Comparison of ENCODE assay signal across 17 mouse cellular contexts in genomic region chr5:139516281-139516680, GRCm38 (mm10). TPM values are rescaled to one million over a fixed set of nuclear protein-coding genes. Genes with fewer than 3 reads are reported as not detected.
DNase-seq lines count a peak whose midpoint lies in the region; ATAC-seq and TF ChIP-seq lines count a peak whose summit lies in the region.
"Had no signal": no experiment of that assay in that cellular context is flagged by ENCODE, and none has a peak within 500 bp of the region (broad histone marks: within the 10 kb centered on the region; RNA-seq: fewer than 3 reads in every experiment).

No protein-coding gene starts in this region.

- H3K27ac ChIP-seq in forebrain, embryonic 14.5 days (ENCODE audit: low read depth, low read length): no peak overlapping the region
- H3K27ac ChIP-seq in forebrain, embryonic 11.5 days (ENCODE audit: low read depth, low read length): no peak overlapping the region
- no peak overlapping the region for H3K27ac ChIP-seq in hindbrain, postnatal 0 days
- H3K27ac ChIP-seq in hindbrain, embryonic 10.5 days: no peak overlapping the region
- H3K27ac ChIP-seq in stomach, postnatal 0 days (replicated peaks): no peak overlapping the region
- H3K27ac ChIP-seq in kidney, embryonic 16.5 days (ENCODE audit: low read length): no peak overlapping the region
- H3K27ac ChIP-seq: kidney, postnatal 0 days had no signal

- H3K4me3 ChIP-seq in forebrain, embryonic 14.5 days (ENCODE audit: low read depth, low read length): no peak overlapping the region
- no peak overlapping the region for H3K4me3 ChIP-seq in forebrain, embryonic 11.5 days (ENCODE audit: low read depth, low read length)
- no peak overlapping the region for H3K4me3 ChIP-seq in hindbrain, postnatal 0 days (ENCODE audit: low read length)
- H3K4me3 ChIP-seq in hindbrain, embryonic 10.5 days: no peak overlapping the region
- H3K4me3 ChIP-seq in stomach, postnatal 0 days (ENCODE audit: low read depth, low read length): no peak overlapping the region
- H3K4me3 ChIP-seq in kidney, embryonic 16.5 days (ENCODE audit: low read length): no peak overlapping the region
- H3K4me3 ChIP-seq: erythroblast, embryonic 14.5 days; megakaryocyte, embryonic 14.5 days had no signal

- WGBS in forebrain, embryonic 14.5 days: 17% methylated on average over 11 of the region's 11 CpGs
- 51% methylated on average over 11 of the region's 11 CpGs for WGBS in forebrain, embryonic 11.5 days
- 18% methylated on average over 11 of the region's 11 CpGs for WGBS in hindbrain, postnatal 0 days
- 45% methylated on average over 11 of the region's 11 CpGs for WGBS in hindbrain, embryonic 10.5 days
- 21% methylated on average over 11 of the region's 11 CpGs for WGBS in stomach, postnatal 0 days
- 31% methylated on average over 11 of the region's 11 CpGs for WGBS in kidney, embryonic 16.5 days

- peak; percentile 83 for DNase-seq in forebrain, embryonic 14.5 days (ENCODE audit: low spot score)
- no peak for DNase-seq in forebrain, embryonic 11.5 days (ENCODE audit: low spot score)
- peak; percentile 40 for DNase-seq in hindbrain, postnatal 0 days (ENCODE audit: low spot score)
- no peak for DNase-seq in hindbrain, embryonic 10.5 days (ENCODE audit: low spot score)
- peak; percentile 41 for DNase-seq in right cerebral cortex, postnatal 4 days
- no peak for DNase-seq in right cerebral cortex, adult 18-20 months
- no peak for DNase-seq in stomach, postnatal 0 days (ENCODE audit: low spot score)
- DNase-seq: retina, postnatal 1 day; thymus, adult 18-20 months had no signal

- H3K9ac ChIP-seq in forebrain, embryonic 14.5 days (ENCODE audit: low read length): no peak overlapping the region
- H3K9ac ChIP-seq in forebrain, embryonic 11.5 days (ENCODE audit: low read length): no peak overlapping the region
- no peak overlapping the region for H3K9ac ChIP-seq in hindbrain, postnatal 0 days (replicated peaks; ENCODE audit: low read length)
- H3K9ac ChIP-seq in stomach, postnatal 0 days (ENCODE audit: low read length): peak overlapping the region; percentile 31; the same call in 1 of the 2 replicates
- H3K9ac ChIP-seq in kidney, embryonic 16.5 days (replicated peaks; ENCODE audit: low read length): no peak overlapping the region

- TF ChIP-seq EP300 in stomach, postnatal 0 days (optimal IDR thresholded peaks at IDR 0.05): no peak

- H3K4me2 ChIP-seq in forebrain, embryonic 14.5 days (ENCODE audit: low read length): no peak overlapping the region
- no peak overlapping the region for H3K4me2 ChIP-seq in forebrain, embryonic 11.5 days (ENCODE audit: low read depth, low read length, severe bottlenecking)
- H3K4me2 ChIP-seq in hindbrain, postnatal 0 days (ENCODE audit: low read depth, low read length): no peak overlapping the region
- H3K4me2 ChIP-seq in stomach, postnatal 0 days (replicated peaks; ENCODE audit: low read depth): 0 out of 2 replicates have a peak overlapping the region, but pooled peaks have one; percentile 3
- no peak overlapping the region for H3K4me2 ChIP-seq in kidney, embryonic 16.5 days (replicated peaks; ENCODE audit: low read depth, low read length)

- no peaks in the 10 kb centered on the region for H3K9me3 ChIP-seq in forebrain, embryonic 14.5 days (replicated peaks; ENCODE audit: control insufficient read depth, low read length)
- no peaks in the 10 kb centered on the region for H3K9me3 ChIP-seq in forebrain, embryonic 11.5 days (ENCODE audit: control insufficient read depth, low read length)
- no peaks in the 10 kb centered on the region for H3K9me3 ChIP-seq in hindbrain, postnatal 0 days (ENCODE audit: low read length)
- no peaks in the 10 kb centered on the region for H3K9me3 ChIP-seq in hindbrain, embryonic 10.5 days
- H3K9me3 ChIP-seq in stomach, postnatal 0 days (ENCODE audit: control insufficient read depth, low read length): no peaks in the 10 kb centered on the region
- no peaks in the 10 kb centered on the region for H3K9me3 ChIP-seq in kidney, embryonic 16.5 days (ENCODE audit: low read length)

- no peaks in the 10 kb centered on the region for H3K36me3 ChIP-seq in forebrain, embryonic 14.5 days (ENCODE audit: control insufficient read depth, insufficient read depth, low read length)
- H3K36me3 ChIP-seq in forebrain, embryonic 11.5 days (ENCODE audit: control insufficient read depth, insufficient read depth, low read length): no peaks in the 10 kb centered on the region
- H3K36me3 ChIP-seq in hindbrain, postnatal 0 days (ENCODE audit: insufficient read depth, low read length): no peaks in the 10 kb centered on the region
- no peaks in the 10 kb centered on the region for H3K36me3 ChIP-seq in hindbrain, embryonic 10.5 days
- H3K36me3 ChIP-seq in stomach, postnatal 0 days (ENCODE audit: control insufficient read depth, insufficient read depth, low read length): no peaks in the 10 kb centered on the region
- H3K36me3 ChIP-seq in kidney, embryonic 16.5 days (ENCODE audit: insufficient read depth, low read length): no peaks in the 10 kb centered on the region

- no peak for TF ChIP-seq CTCF in hindbrain, postnatal 0 days (IDR thresholded peaks at IDR 0.05; ENCODE audit: low read depth)
- TF ChIP-seq CTCF in stomach, postnatal 0 days (IDR thresholded peaks at IDR 0.05; ENCODE audit: low read depth): no peak

- H3K27me3 ChIP-seq in forebrain, embryonic 14.5 days (replicated peaks; ENCODE audit: control insufficient read depth, insufficient read depth, low read length): 0 out of 2 replicates have a peak, but pooled peaks cover 5% of the 10 kb centered on the region
- H3K27me3 ChIP-seq in forebrain, embryonic 11.5 days (ENCODE audit: control insufficient read depth, insufficient read depth, low read length): no peaks in the 10 kb centered on the region; the same call in 1 of the 2 replicates
- peaks cover 4% of the 10 kb centered on the region; the same call in 1 of the 2 replicates for H3K27me3 ChIP-seq in hindbrain, postnatal 0 days (ENCODE audit: insufficient read depth, low read length)
- peaks cover 36% of the 10 kb centered on the region for H3K27me3 ChIP-seq in hindbrain, embryonic 10.5 days (ENCODE audit: insufficient read depth, poor library complexity, severe bottlenecking)
- H3K27me3 ChIP-seq in stomach, postnatal 0 days (ENCODE audit: control insufficient read depth, insufficient read depth, low read length): no peaks in the 10 kb centered on the region
- 0 out of 2 replicates have a peak, but pooled peaks cover 2% of the 10 kb centered on the region for H3K27me3 ChIP-seq in kidney, embryonic 16.5 days (ENCODE audit: insufficient read depth, low read length)

- ATAC-seq in forebrain, embryonic 14.5 days: peak; percentile 88
- no peak for ATAC-seq in forebrain, embryonic 11.5 days (replicated peaks; ENCODE audit: low FRiP score)
- ATAC-seq in hindbrain, postnatal 0 days: no peak
- ATAC-seq in stomach, postnatal 0 days (ENCODE audit: low FRiP score, low TSS enrichment): no peak
- no peak for ATAC-seq in kidney, embryonic 16.5 days (ENCODE audit: low FRiP score, low TSS enrichment)
- ATAC-seq: hindbrain, embryonic 16.5 days had no signal

- no peaks in the 10 kb centered on the region for H3K4me1 ChIP-seq in forebrain, embryonic 14.5 days (ENCODE audit: control insufficient read depth, insufficient read depth, low read length)
- H3K4me1 ChIP-seq in forebrain, embryonic 11.5 days (replicated peaks; ENCODE audit: control insufficient read depth, insufficient read depth, low read length): no peaks in the 10 kb centered on the region
- H3K4me1 ChIP-seq in hindbrain, postnatal 0 days (ENCODE audit: insufficient read depth, low read length): no peaks in the 10 kb centered on the region
- H3K4me1 ChIP-seq in hindbrain, embryonic 10.5 days (replicated peaks): 0 out of 2 replicates have a peak, but pooled peaks cover 3% of the 10 kb centered on the region
- no peaks in the 10 kb centered on the region for H3K4me1 ChIP-seq in stomach, postnatal 0 days (replicated peaks; ENCODE audit: control insufficient read depth, insufficient read depth)
- no peaks in the 10 kb centered on the region for H3K4me1 ChIP-seq in kidney, embryonic 16.5 days (ENCODE audit: insufficient read depth, low read length)

RNA-seq across cellular contexts. Expression of gene Uncx, which starts 27.0 kb away (rescaled TPM):
- polyA plus RNA-seq in forebrain, embryonic 14.5 days (2014; fragmentation: Nextera tagmentation; extraction: Ambion mirVana): 2.3 and 3.5 TPM in 2 replicates
- 27.3 and 28.2 TPM in 2 replicates for polyA plus RNA-seq in forebrain, embryonic 11.5 days (2014; fragmentation: Nextera tagmentation; extraction: Ambion mirVana)
- total RNA-seq in hindbrain, postnatal 0 days (2014; rRNA removed): 31.3 and 47.0 TPM in 2 replicates
- polyA plus RNA-seq in hindbrain, postnatal 0 days (2015; fragmentation: Nextera tagmentation; extraction: Ambion mirVana): 30.6 and 34.6 TPM in 2 replicates
- 14.0 and 61.1 TPM in 2 replicates for polyA plus RNA-seq in hindbrain, embryonic 10.5 days (2016; fragmentation: Nextera tagmentation; extraction: Ambion mirVana)
- polyA plus RNA-seq in stomach, postnatal 0 days (2015; fragmentation: Nextera tagmentation; extraction: Ambion mirVana): not detected in 2 replicates
- polyA plus RNA-seq in kidney, embryonic 16.5 days (2015; fragmentation: Nextera tagmentation; extraction: Ambion mirVana): 52.8 and 65.4 TPM in 2 replicates
- total RNA-seq: common myeloid progenitor, adult 5-6 weeks; gastrocnemius, adult 8-10 months; layer of hippocampus, postnatal 25 days had no signal
- polyA plus RNA-seq: erythroblast, embryonic 14.5 days had no signal

RNA-seq across cellular contexts. Expression of gene Zfand2a, which starts 31.9 kb away (rescaled TPM):
- polyA plus RNA-seq in forebrain, embryonic 14.5 days (2014; fragmentation: Nextera tagmentation; extraction: Ambion mirVana): 10.1 and 10.7 TPM in 2 replicates
- 6.4 and 7.9 TPM in 2 replicates for polyA plus RNA-seq in forebrain, embryonic 11.5 days (2014; fragmentation: Nextera tagmentation; extraction: Ambion mirVana)
- total RNA-seq in hindbrain, postnatal 0 days (2014; rRNA removed): 55.2 and 61.1 TPM in 2 replicates
- 19.4 and 26.2 TPM in 2 replicates for polyA plus RNA-seq in hindbrain, postnatal 0 days (2015; fragmentation: Nextera tagmentation; extraction: Ambion mirVana)
- polyA plus RNA-seq in hindbrain, embryonic 10.5 days (2016; fragmentation: Nextera tagmentation; extraction: Ambion mirVana): 9.7 and 13.2 TPM in 2 replicates
- 5.3 and 6.7 TPM in 2 replicates for polyA plus RNA-seq in stomach, postnatal 0 days (2015; fragmentation: Nextera tagmentation; extraction: Ambion mirVana)
- polyA plus RNA-seq in kidney, embryonic 16.5 days (2015; fragmentation: Nextera tagmentation; extraction: Ambion mirVana): 10.8 and 13.5 TPM in 2 replicates

RNA-seq across cellular contexts. Expression of gene 3110082I17Rik, which starts 56.0 kb away (rescaled TPM):
- 14.9 and 15.2 TPM in 2 replicates for polyA plus RNA-seq in forebrain, embryonic 14.5 days (2014; fragmentation: Nextera tagmentation; extraction: Ambion mirVana)
- polyA plus RNA-seq in forebrain, embryonic 11.5 days (2014; fragmentation: Nextera tagmentation; extraction: Ambion mirVana): 38.5 and 47.5 TPM in 2 replicates
- total RNA-seq in hindbrain, postnatal 0 days (2014; rRNA removed): 6.1 and 12.8 TPM in 2 replicates
- polyA plus RNA-seq in hindbrain, postnatal 0 days (2015; fragmentation: Nextera tagmentation; extraction: Ambion mirVana): 17.1 and 18.2 TPM in 2 replicates
- polyA plus RNA-seq in hindbrain, embryonic 10.5 days (2016; fragmentation: Nextera tagmentation; extraction: Ambion mirVana): 49.1 and 56.3 TPM in 2 replicates
- 19.2 and 19.7 TPM in 2 replicates for polyA plus RNA-seq in stomach, postnatal 0 days (2015; fragmentation: Nextera tagmentation; extraction: Ambion mirVana)
- 44.1 and 46.1 TPM in 2 replicates for polyA plus RNA-seq in kidney, embryonic 16.5 days (2015; fragmentation: Nextera tagmentation; extraction: Ambion mirVana)

Comparison
In these comparisons a context has a peak if more than half of its experiments do, and no peak if none do; other contexts are left out.
1. DNase-seq: peak in forebrain, embryonic 14.5 days (single experiment), hindbrain, postnatal 0 days (single experiment) and right cerebral cortex, postnatal 4 days (single experiment); none in forebrain, embryonic 11.5 days (single experiment), hindbrain, embryonic 10.5 days (single experiment), right cerebral cortex, adult 18-20 months (single experiment) and stomach, postnatal 0 days (single experiment).